Mouse (Mus musculus) erythroblast, embryonic 14.5 days (primary cell): Measurements from ENCODE around the gene Fbxo2. TPM values are rescaled to one million over a fixed set of nuclear protein-coding genes. Genes with fewer than 3 reads are reported as not detected.

Experiments used
- H3K27me3 ChIP-seq: 2 replicates; pipeline ENCODE4 v1.6.1; 2012; ENCODE audit warnings: inconsistent platforms; ENCODE audit not compliant: control insufficient read depth
- H3K36me3 ChIP-seq: 2 replicates; pipeline ENCODE4 v1.6.1; 2012; ENCODE audit warnings: mild to moderate bottlenecking, inconsistent platforms; ENCODE audit not compliant: control insufficient read depth
- H3K4me1 ChIP-seq: 2 replicates; pipeline ENCODE4 v1.6.1; 2012; ENCODE audit warnings: inconsistent platforms; ENCODE audit not compliant: control insufficient read depth
- H3K4me3 ChIP-seq: replicated peaks from 2 replicates; pipeline ENCODE3; 2012; ENCODE audit warnings: moderate library complexity, mild to moderate bottlenecking, inconsistent platforms
- H3K9me3 ChIP-seq: 2 replicates; pipeline ENCODE4 v1.6.1; 2012; ENCODE audit warnings: low read length, inconsistent platforms, mixed read lengths; ENCODE audit not compliant: control insufficient read depth
- GATA1 ChIP-seq: IDR thresholded peaks from 2 replicates; pipeline ENCODE4 v1.6.1; 2012; ENCODE audit warnings: low read length, inconsistent platforms, mixed read lengths
- TAL1 ChIP-seq: IDR thresholded peaks from 3 replicates; pipeline ENCODE4 v1.6.1; 2012; ENCODE audit warnings: low read length, inconsistent platforms, mixed read lengths
- polyA plus RNA-seq: library from polyadenylated mRNA; stranded (reverse); fragments of >175 nt; gene quantifications from 2 replicates; pipeline ENCODE4 v1.2.3, GENCODE M21; 2012

Fbxo2 gene
- polyA plus RNA-seq, 1 experiment = not detected

- Histone ChIP-seq H3K4me3 (peak overlapping the region; percentile 73), H3K36me3 (peaks cover 15% of the 10 kb centered on the region), H3K4me1 (peaks cover 24% of the 10 kb centered on the region), H3K27me3 (peaks cover 32% of the 10 kb centered on the region), H3K9me3 (no peaks in the 10 kb centered on the region)
- no peak for TF ChIP-seq TAL1
- TF ChIP-seq GATA1 = no peak
Measured at GRCm38 (mm10) chr4:148139767-148140097, 20.7 kb upstream of the Fbxo2 start.

GRCm38 (mm10) chr4:148140098-148141011 is 20.1 kb upstream of the Fbxo2 start:
- Histone ChIP-seq H3K9me3 (no peaks in the 10 kb centered on the region), H3K27me3 (peaks cover 28% of the 10 kb centered on the region), H3K4me3 (peak overlapping the region; percentile 73), H3K4me1 (peaks cover 24% of the 10 kb centered on the region), H3K36me3 (peaks cover 21% of the 10 kb centered on the region)
- TF ChIP-seq TAL1 = no peak
- TF ChIP-seq GATA1 = no peak

GRCm38 (mm10) chr4:148143721-148144120 is 16.7 kb upstream of the Fbxo2 start:
- TF ChIP-seq GATA1 = no peak
- no peak for TF ChIP-seq TAL1
- no peak overlapping the region for H3K4me3 ChIP-seq
- H3K9me3 ChIP-seq = no peaks in the 10 kb centered on the region
- peaks cover 53% of the 10 kb centered on the region for H3K36me3 ChIP-seq
- H3K27me3 ChIP-seq = peaks cover 8% of the 10 kb centered on the region
- peaks cover 36% of the 10 kb centered on the region for H3K4me1 ChIP-seq

- Histone ChIP-seq H3K36me3 (peaks cover 62% of the 10 kb centered on the region), H3K4me1 (peaks cover 53% of the 10 kb centered on the region), H3K4me3 (no peak overlapping the region), H3K9me3 (no peaks in the 10 kb centered on the region), H3K27me3 (no peaks in the 10 kb centered on the region)
- TF ChIP-seq GATA1 = no peak
Measured at GRCm38 (mm10) chr4:148147714-148148113, 12.7 kb upstream of the Fbxo2 start.

GRCm38 (mm10) chr4:148149540-148149939 is 10.9 kb upstream of the Fbxo2 start:
- Histone ChIP-seq H3K4me3 (no peak overlapping the region), H3K36me3 (peaks cover 49% of the 10 kb centered on the region), H3K9me3 (no peaks in the 10 kb centered on the region), H3K4me1 (peaks cover 52% of the 10 kb centered on the region), H3K27me3 (no peaks in the 10 kb centered on the region)
- TF ChIP-seq TAL1 (no peak), GATA1 (no peak)

GRCm38 (mm10) chr4:148150242-148150641 is 10.2 kb upstream of the Fbxo2 start:
- Histone ChIP-seq H3K4me3 (peak overlapping the region; percentile 38), H3K4me1 (peaks cover 52% of the 10 kb centered on the region), H3K27me3 (no peaks in the 10 kb centered on the region)

GRCm38 (mm10) chr4:148150953-148151266 is 9.5 kb upstream of the Fbxo2 start:
- peak overlapping the region; percentile 81 for H3K4me3 ChIP-seq
- TF ChIP-seq GATA1 (no peak), TAL1 (no peak)
- H3K36me3 ChIP-seq = peaks cover 35% of the 10 kb centered on the region
- H3K27me3 ChIP-seq = 0 out of 2 replicates have a peak, but pooled peaks cover under 1% of the 10 kb centered on the region
- no peaks in the 10 kb centered on the region for H3K9me3 ChIP-seq
- peaks cover 52% of the 10 kb centered on the region for H3K4me1 ChIP-seq

More at GRCm38 (mm10) chr4:148150242-148150641, 10.2 kb upstream of the Fbxo2 start:
- TF ChIP-seq TAL1 (no peak), GATA1 (no peak)
- Histone ChIP-seq H3K36me3 (peaks cover 42% of the 10 kb centered on the region), H3K9me3 (no peaks in the 10 kb centered on the region)

GRCm38 (mm10) chr4:148151267-148152168 is 8.9 kb upstream of the Fbxo2 start, which contains the start of gene Fbxo6:
Gene Fbxo6 (minus strand): TSS chr4:148152140.
- Histone ChIP-seq H3K36me3 (peaks cover 29% of the 10 kb centered on the region), H3K27me3 (0 out of 2 replicates have a peak, but pooled peaks cover 2% of the 10 kb centered on the region), H3K4me1 (peaks cover 54% of the 10 kb centered on the region), H3K4me3 (peak within 1 kb of the TSS; percentile 81), H3K9me3 (no peaks in the 10 kb centered on the region)
- no peak for TF ChIP-seq GATA1
- no peak for TF ChIP-seq TAL1

GRCm38 (mm10) chr4:148152547-148152946 is 7.9 kb upstream of the Fbxo2 start:
- peaks cover 50% of the 10 kb centered on the region for H3K4me1 ChIP-seq
- H3K4me3 ChIP-seq = peak overlapping the region; percentile 81
- no peaks in the 10 kb centered on the region for H3K9me3 ChIP-seq
- TF ChIP-seq TAL1 (no peak), GATA1 (no peak)
- H3K27me3 ChIP-seq = 0 out of 2 replicates have a peak, but pooled peaks cover 2% of the 10 kb centered on the region
- peaks cover 19% of the 10 kb centered on the region for H3K36me3 ChIP-seq
